Mouse (Mus musculus) embryonic facial prominence, embryonic 14.5 days (tissue): ENCODE measurements around the gene Ttc7b. TPM values are rescaled to one million over a fixed set of nuclear protein-coding genes. Genes with fewer than 3 reads are reported as not detected.

ENCODE experiments used
- ATAC-seq: fragments of 200-750 bp; cut with Nextera tagmentation; 2 replicates; pipeline ENCODE4 v1.8.0; 2017; ENCODE audit warnings: low read depth, moderate number of reproducible peaks, moderate TSS enrichment
- DNase-seq: peaks from one replicate; pipeline ENCODE4 v3.0.0-alpha.2; 2015; ENCODE audit warnings: low spot score
- H3K27ac ChIP-seq: fragments of 300-500 bp; sonication (generic); replicated peaks from 2 replicates; pipeline ENCODE4 v1.5.1; 2014; ENCODE audit warnings: low read depth, mild to moderate bottlenecking, low read length, moderate library complexity
- H3K27me3 ChIP-seq: fragments of 300-500 bp; sonication (generic); replicated peaks from 2 replicates; pipeline ENCODE4 v1.6.1; 2014; ENCODE audit warnings: low read length; ENCODE audit not compliant: control insufficient read depth, insufficient read depth
- H3K36me3 ChIP-seq: fragments of 300-500 bp; sonication (generic); 2 replicates; pipeline ENCODE4 v1.6.1; 2014; ENCODE audit warnings: low read length, mixed read lengths; ENCODE audit not compliant: control insufficient read depth, insufficient read depth
- H3K4me1 ChIP-seq: fragments of 300-500 bp; sonication (generic); 2 replicates; pipeline ENCODE4 v1.6.1; 2014; ENCODE audit warnings: antibody characterized with exemption, low read length; ENCODE audit not compliant: control insufficient read depth, insufficient read depth
- H3K4me2 ChIP-seq: fragments of 300-500 bp; sonication (generic); 2 replicates; pipeline ENCODE4 v1.6.1; 2014; ENCODE audit warnings: low read depth, mild to moderate bottlenecking, low read length, moderate library complexity, mixed read lengths
- H3K4me3 ChIP-seq: fragments of 300-500 bp; sonication (generic); 2 replicates; pipeline ENCODE4 v1.5.1; 2014; ENCODE audit warnings: low read depth, mild to moderate bottlenecking, low read length
- H3K9ac ChIP-seq: fragments of 300-500 bp; sonication (generic); 2 replicates; pipeline ENCODE4 v1.6.1; 2014; ENCODE audit warnings: low read depth, mild to moderate bottlenecking, low read length, moderate library complexity, mixed read lengths
- H3K9me3 ChIP-seq: fragments of 300-500 bp; sonication (generic); 2 replicates; pipeline ENCODE4 v1.6.1; 2016; ENCODE audit warnings: low read length; ENCODE audit not compliant: control insufficient read depth
- WGBS: fragments of 180-500 bp; shearing (Covaris S2); extraction: QIAGEN DNeasy Blood & Tissue Kit; methylation state at CpG from one replicate; pipeline ENCODE4 v1.1.7; 2014; 5-methylcytosine and 5-hydroxymethylcytosine counted together
- polyA plus RNA-seq: library from polyadenylated mRNA; unstranded; fragments of >200 nt; fragmentation: Nextera tagmentation; extraction: Ambion mirVana; gene quantifications from 2 replicates; pipeline ENCODE4 v1.2.1, GENCODE M21; 2014

The Ttc7b gene
- polyA plus RNA-seq, 1 experiment from 2014 or later = 6.6 TPM

GRCm38 (mm10) chr12:100269967-100270662 lies 250.5 kb downstream of the Ttc7b start:
- Histone ChIP-seq H3K4me1 (no peaks in the 10 kb centered on the region), H3K36me3 (no peaks in the 10 kb centered on the region), H3K27ac (no peak overlapping the region), H3K9ac (no peak overlapping the region), H3K9me3 (no peaks in the 10 kb centered on the region), H3K4me3 (no peak overlapping the region), H3K4me2 (no peak overlapping the region), H3K27me3 (no peaks in the 10 kb centered on the region)
- ATAC-seq (no peak), DNase-seq (no peak)
- 77% methylated on average over 9 of the region's 9 CpGs for whole genome bisulfite sequencing

DNA sequence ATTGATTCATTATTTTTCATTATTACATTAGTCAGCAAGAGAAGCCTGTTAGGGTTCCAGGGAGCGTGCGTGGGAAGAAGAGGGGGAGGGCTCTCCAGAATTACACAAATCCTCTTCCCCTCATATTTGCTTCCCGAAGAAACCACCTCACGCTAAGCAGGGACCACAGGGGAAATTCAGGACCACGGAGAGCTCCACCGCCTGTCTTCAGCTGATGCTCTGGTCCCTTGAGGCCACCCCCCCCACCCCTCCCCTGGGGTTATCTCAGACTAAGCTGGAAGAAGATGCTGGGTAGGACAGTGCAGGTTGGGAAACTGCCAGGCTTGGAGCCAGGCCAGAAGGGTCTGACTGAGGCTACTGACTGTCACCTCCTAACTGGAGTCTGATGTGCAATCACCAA lies 252.6 kb downstream of the Ttc7b start:
- Histone ChIP-seq H3K27ac (no peak overlapping the region), H3K4me1 (no peaks in the 10 kb centered on the region), H3K4me3 (no peak overlapping the region), H3K9ac (no peak overlapping the region), H3K36me3 (no peaks in the 10 kb centered on the region), H3K4me2 (no peak overlapping the region), H3K27me3 (no peaks in the 10 kb centered on the region), H3K9me3 (no peaks in the 10 kb centered on the region)
- DNase-seq (peak; percentile 84), ATAC-seq (0 out of 2 replicates have a peak, but pooled peaks have one; percentile 32)
- 12% methylated on average over 6 of the region's 6 CpGs for WGBS

- peak; percentile 39 for DNase-seq
- Histone ChIP-seq H3K9me3 (no peaks in the 10 kb centered on the region), H3K9ac (no peak overlapping the region), H3K4me2 (no peak overlapping the region), H3K27me3 (no peaks in the 10 kb centered on the region), H3K4me3 (no peak overlapping the region), H3K27ac (no peak overlapping the region), H3K36me3 (no peaks in the 10 kb centered on the region), H3K4me1 (no peaks in the 10 kb centered on the region)
- 0 out of 2 replicates have a peak, but pooled peaks have one; percentile 57 for ATAC-seq
- 60% methylated on average over 9 of the region's 9 CpGs for WGBS
Observed at GRCm38 (mm10) chr12:100265546-100266309, 254.9 kb downstream of the Ttc7b start.

- H3K4me3 ChIP-seq = no peak overlapping the region
- no peak overlapping the region for H3K27ac ChIP-seq
- no peaks in the 10 kb centered on the region for H3K27me3 ChIP-seq
- 82% methylated on average over 4 of the region's 4 CpGs for WGBS
- ATAC-seq (no peak), DNase-seq (no peak)
- H3K4me2 ChIP-seq = no peak overlapping the region
- H3K9me3 ChIP-seq = no peaks in the 10 kb centered on the region
- H3K36me3 ChIP-seq = no peaks in the 10 kb centered on the region
- H3K9ac ChIP-seq = no peak overlapping the region
- H3K4me1 ChIP-seq = peaks cover 3% of the 10 kb centered on the region; the same call in 1 of the 2 replicates
Observed at GRCm38 (mm10) chr12:100264941-100265340, 255.7 kb downstream of the Ttc7b start.

- Histone ChIP-seq H3K27ac (no peak overlapping the region), H3K9ac (no peak overlapping the region), H3K4me2 (no peak overlapping the region), H3K4me3 (no peak overlapping the region), H3K4me1 (peaks cover 3% of the 10 kb centered on the region; the same call in 1 of the 2 replicates), H3K9me3 (no peaks in the 10 kb centered on the region), H3K27me3 (no peaks in the 10 kb centered on the region), H3K36me3 (no peaks in the 10 kb centered on the region)
- DNase-seq (no peak), ATAC-seq (no peak)
- WGBS = 82% methylated on average over 6 of the region's 6 CpGs
Observed at GRCm38 (mm10) chr12:100262846-100263245, 257.8 kb downstream of the Ttc7b start.

GRCm38 (mm10) chr12:100261761-100262160 lies 258.9 kb downstream of the Ttc7b start:
- Histone ChIP-seq H3K9ac (no peak overlapping the region), H3K4me3 (no peak overlapping the region), H3K9me3 (no peaks in the 10 kb centered on the region), H3K36me3 (no peaks in the 10 kb centered on the region), H3K27me3 (no peaks in the 10 kb centered on the region), H3K27ac (no peak overlapping the region), H3K4me1 (peaks cover 3% of the 10 kb centered on the region; the same call in 1 of the 2 replicates), H3K4me2 (no peak overlapping the region)
- no peak for ATAC-seq
- peak; percentile 25 for DNase-seq
- 64% methylated on average over 6 of the region's 6 CpGs for whole genome bisulfite sequencing

- ATAC-seq (no peak), DNase-seq (peak; percentile 22)
- Histone ChIP-seq H3K4me2 (no peak overlapping the region), H3K36me3 (no peaks in the 10 kb centered on the region), H3K4me3 (no peak overlapping the region), H3K9me3 (no peaks in the 10 kb centered on the region), H3K27me3 (no peaks in the 10 kb centered on the region), H3K27ac (no peak overlapping the region), H3K9ac (no peak overlapping the region), H3K4me1 (peaks cover 3% of the 10 kb centered on the region; the same call in 1 of the 2 replicates)
- WGBS = 70% methylated on average over 2 of the region's 2 CpGs
Observed at GRCm38 (mm10) chr12:100260151-100260550, 260.5 kb downstream of the Ttc7b start.

- Histone ChIP-seq H3K4me3 (no peak overlapping the region), H3K4me2 (no peak overlapping the region), H3K4me1 (peaks cover 3% of the 10 kb centered on the region; the same call in 1 of the 2 replicates), H3K36me3 (no peaks in the 10 kb centered on the region), H3K27me3 (no peaks in the 10 kb centered on the region), H3K27ac (no peak overlapping the region), H3K9ac (no peak overlapping the region), H3K9me3 (no peaks in the 10 kb centered on the region)
- ATAC-seq = no peak
- no peak for DNase-seq
- 77% methylated on average over 3 of the region's 3 CpGs for WGBS
Observed at GRCm38 (mm10) chr12:100257779-100258178, 262.8 kb downstream of the Ttc7b start.
